26 mouse cellular contexts compared by ENCODE assay signal in genomic region chr5:52746920-52747319, GRCm38 (mm10).
"Had no signal": no experiment of that assay in that cellular context is flagged by ENCODE, and none has a peak within 500 bp of the region (broad histone marks: within the 10 kb centered on the region; RNA-seq: fewer than 3 reads in every experiment).

No protein-coding gene starts in this region.

- DNase-seq: cerebellum, adult 9-10 months; cerebellum, adult 9-11 months; cerebellum, postnatal 10 days; cerebellum, postnatal 14 days; cerebellum, postnatal 25 days; cerebellum, postnatal 36 days; embryo, embryonic 11 days; forebrain, postnatal 0 days; gastrocnemius, adult 2 months; gastrocnemius, postnatal 10 days; gastrocnemius, postnatal 14 days; gastrocnemius, postnatal 25 days; gastrocnemius, postnatal 36 days; heart, adult 18-20 months; heart, adult 2 months had no signal

- H3K27ac ChIP-seq: embryonic facial prominence, embryonic 10.5 days; embryonic facial prominence, embryonic 12.5 days; embryonic facial prominence, embryonic 13.5 days; embryonic facial prominence, embryonic 15.5 days; forebrain, embryonic 10.5 days; forebrain, embryonic 12.5 days; forebrain, embryonic 13.5 days; forebrain, embryonic 15.5 days; gastrocnemius, adult 2 months; heart, adult 2 months had no signal

- H3K4me3 ChIP-seq: embryonic facial prominence, embryonic 10.5 days; embryonic facial prominence, embryonic 12.5 days; embryonic facial prominence, embryonic 13.5 days; embryonic facial prominence, embryonic 15.5 days; erythroblast, embryonic 14.5 days; forebrain, embryonic 10.5 days; forebrain, embryonic 12.5 days; forebrain, embryonic 13.5 days; forebrain, embryonic 15.5 days; gastrocnemius, adult 2 months; heart, adult 2 months had no signal

- H3K9me3 ChIP-seq: embryonic facial prominence, embryonic 10.5 days; embryonic facial prominence, embryonic 12.5 days; embryonic facial prominence, embryonic 13.5 days; embryonic facial prominence, embryonic 15.5 days; forebrain, embryonic 10.5 days; forebrain, embryonic 12.5 days; forebrain, embryonic 13.5 days; forebrain, embryonic 15.5 days had no signal

- H3K36me3 ChIP-seq: embryonic facial prominence, embryonic 12.5 days; embryonic facial prominence, embryonic 15.5 days; forebrain, embryonic 10.5 days; forebrain, embryonic 12.5 days; forebrain, embryonic 15.5 days had no signal

- ATAC-seq: forebrain, embryonic 13.5 days; forebrain, embryonic 14.5 days; forebrain, embryonic 15.5 days; forebrain, embryonic 16.5 days; forebrain, postnatal 0 days had no signal

- H3K4me1 ChIP-seq: forebrain, embryonic 12.5 days had no signal

- H3K4me2 ChIP-seq: embryonic facial prominence, embryonic 12.5 days; embryonic facial prominence, embryonic 13.5 days; embryonic facial prominence, embryonic 15.5 days; forebrain, embryonic 12.5 days; forebrain, embryonic 13.5 days; forebrain, embryonic 15.5 days had no signal

- H3K27me3 ChIP-seq: embryonic facial prominence, embryonic 12.5 days; embryonic facial prominence, embryonic 13.5 days; embryonic facial prominence, embryonic 15.5 days; forebrain, embryonic 12.5 days; forebrain, embryonic 13.5 days; forebrain, embryonic 15.5 days had no signal

- H3K9ac ChIP-seq: embryonic facial prominence, embryonic 12.5 days; embryonic facial prominence, embryonic 13.5 days; embryonic facial prominence, embryonic 15.5 days; forebrain, embryonic 12.5 days; forebrain, embryonic 13.5 days; forebrain, embryonic 15.5 days; forebrain, postnatal 0 days had no signal
